Mouse (Mus musculus): ENCODE data around the gene Slc29a4. TPM values are rescaled to one million over a fixed set of nuclear protein-coding genes. Genes with fewer than 3 reads are reported as not detected.

The Slc29a4 gene
- polyA plus RNA-seq, 1 experiment from 2014 or later: 6.9 TPM

DNA sequence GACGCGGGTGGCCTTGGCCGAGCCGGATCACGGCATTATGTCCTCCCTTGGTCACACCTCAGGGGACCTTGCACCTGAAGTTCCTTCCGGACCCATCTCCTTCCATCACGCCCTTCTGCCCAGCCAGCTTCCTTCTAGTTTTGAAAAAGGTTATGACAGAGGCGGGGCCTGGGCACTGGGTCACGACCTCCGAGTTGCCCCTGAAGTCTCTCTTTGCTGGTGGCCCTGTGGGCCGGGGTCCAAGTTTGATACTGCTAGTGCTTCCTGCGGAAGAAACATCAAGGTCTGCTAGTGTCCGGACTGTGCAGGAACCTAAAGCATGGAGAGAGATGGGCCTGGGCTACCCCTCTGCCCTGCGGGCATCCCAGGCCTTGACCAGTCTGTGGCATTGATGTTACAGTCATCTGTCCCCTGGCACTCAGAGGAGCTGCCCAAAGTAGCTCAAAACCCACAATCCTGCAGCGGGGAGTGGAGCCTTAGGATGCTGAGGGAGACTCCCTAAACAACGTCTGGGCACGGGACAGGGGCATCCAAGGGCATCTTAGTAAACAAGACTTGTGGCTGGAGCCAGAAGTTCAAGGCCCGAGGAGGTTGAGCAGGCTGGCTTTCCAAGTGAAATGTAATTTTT, 10.3 kb downstream of the Slc29a4 start:
- Histone ChIP-seq H3K4me2 (ENCODE audit: low read depth, low read length) (peak overlapping the region; percentile 99), H3K9me3 (ENCODE audit: control insufficient read depth, low read length) (no peaks in the 10 kb centered on the region), H3K27ac (ENCODE audit: low read length) (no peak overlapping the region), H3K27me3 (replicated peaks; ENCODE audit: control insufficient read depth, insufficient read depth, low read length) (peaks cover 12% of the 10 kb centered on the region; the same call in 1 of the 2 replicates), H3K4me1 (ENCODE audit: control insufficient read depth, insufficient read depth, low read length) (peaks cover 10% of the 10 kb centered on the region; the same call in 1 of the 2 replicates), H3K4me3 (ENCODE audit: low read length) (peak overlapping the region; percentile 66), H3K9ac (ENCODE audit: low read depth, low read length) (peak overlapping the region; percentile 69), H3K36me3 (ENCODE audit: control insufficient read depth, insufficient read depth, low read length) (no peaks in the 10 kb centered on the region)
- ATAC-seq: no peak
- 21% methylated on average over 18 of the region's 18 CpGs for WGBS

DNA sequence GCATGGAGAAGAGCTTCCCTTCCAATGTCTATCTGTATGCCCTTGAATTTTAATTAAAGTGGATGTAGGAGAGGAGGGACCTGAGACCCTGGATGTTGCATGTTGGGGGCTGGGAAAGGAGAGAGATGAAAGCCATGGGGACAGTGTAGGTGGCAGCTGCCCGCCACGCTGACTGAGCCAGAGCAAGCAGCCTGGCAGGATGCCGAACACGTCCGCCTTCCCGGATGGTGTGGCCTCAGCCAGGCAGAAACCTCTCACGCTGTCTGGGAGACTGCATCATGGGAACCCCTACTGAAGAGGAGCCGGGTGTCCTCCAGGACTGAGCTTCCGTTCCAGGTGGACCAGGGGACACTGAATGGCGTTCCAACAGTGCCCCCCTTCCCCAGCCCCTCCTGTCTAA, 11.3 kb downstream of the Slc29a4 start:
- H3K27ac ChIP-seq (ENCODE audit: low read length): no peak overlapping the region
- no peaks in the 10 kb centered on the region for H3K9me3 ChIP-seq (ENCODE audit: control insufficient read depth, low read length)
- WGBS: 87% methylated on average over 10 of the region's 10 CpGs
- H3K9ac ChIP-seq (ENCODE audit: low read depth, low read length): no peak overlapping the region
- H3K36me3 ChIP-seq (ENCODE audit: control insufficient read depth, insufficient read depth, low read length): no peaks in the 10 kb centered on the region
- H3K4me1 ChIP-seq (ENCODE audit: control insufficient read depth, insufficient read depth, low read length): peaks cover 10% of the 10 kb centered on the region; the same call in 1 of the 2 replicates
- no peak for ATAC-seq
- H3K27me3 ChIP-seq (replicated peaks; ENCODE audit: control insufficient read depth, insufficient read depth, low read length): peaks cover 12% of the 10 kb centered on the region; the same call in 1 of the 2 replicates
- H3K4me3 ChIP-seq (ENCODE audit: low read length): no peak overlapping the region
- H3K4me2 ChIP-seq (ENCODE audit: low read depth, low read length): no peak overlapping the region

DNA sequence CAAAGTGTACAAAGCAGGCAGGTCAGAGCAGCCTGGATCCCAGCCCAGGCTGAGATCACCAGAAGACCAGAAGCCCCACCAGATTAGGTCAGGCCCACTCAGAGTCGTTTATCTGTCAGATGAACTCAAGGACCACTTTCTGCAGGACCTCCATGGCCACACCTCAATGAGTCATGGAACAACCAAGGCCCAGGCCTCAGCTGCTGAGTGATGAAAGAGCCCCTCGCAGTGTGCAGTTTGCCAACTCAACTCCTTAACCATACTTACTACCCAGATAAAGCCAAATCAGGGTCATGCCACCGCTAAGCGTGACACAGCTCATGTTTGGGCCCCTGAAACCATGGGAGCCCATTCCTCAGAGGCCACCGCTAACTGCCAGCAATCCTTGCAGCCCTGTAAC, 15.4 kb downstream of the Slc29a4 start:
- H3K4me3 ChIP-seq (ENCODE audit: low read length): no peak overlapping the region
- peaks cover 2% of the 10 kb centered on the region; the same call in 1 of the 2 replicates for H3K4me1 ChIP-seq (ENCODE audit: control insufficient read depth, insufficient read depth, low read length)
- peaks cover under 1% of the 10 kb centered on the region; the same call in 1 of the 2 replicates for H3K27me3 ChIP-seq (replicated peaks; ENCODE audit: control insufficient read depth, insufficient read depth, low read length)
- 87% methylated on average over 5 of the region's 5 CpGs for WGBS
- H3K4me2 ChIP-seq (ENCODE audit: low read depth, low read length): no peak overlapping the region
- no peak for ATAC-seq
- H3K36me3 ChIP-seq (ENCODE audit: control insufficient read depth, insufficient read depth, low read length): no peaks in the 10 kb centered on the region
- H3K9me3 ChIP-seq (ENCODE audit: control insufficient read depth, low read length): no peaks in the 10 kb centered on the region
- H3K27ac ChIP-seq (ENCODE audit: low read length): no peak overlapping the region
- no peak overlapping the region for H3K9ac ChIP-seq (ENCODE audit: low read depth, low read length)

DNA sequence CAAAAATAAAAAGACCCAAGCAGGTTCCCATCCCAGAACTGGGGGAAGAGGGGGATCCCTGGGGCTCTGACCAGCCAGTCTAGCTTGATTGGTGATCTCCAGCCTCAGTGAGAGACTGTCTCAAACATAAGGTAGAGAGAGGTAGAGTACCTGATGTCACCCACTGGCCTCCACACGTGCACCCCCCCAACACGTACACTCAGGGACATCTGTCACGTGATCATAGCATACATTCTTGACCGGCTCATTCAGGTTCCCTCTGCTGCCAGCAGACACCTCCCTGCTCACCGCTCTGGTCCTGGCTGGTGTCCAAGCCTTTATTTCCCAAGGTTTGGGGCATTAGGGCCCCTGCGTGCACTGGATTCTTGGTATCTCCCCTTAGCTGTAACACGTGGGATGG, 17.1 kb downstream of the Slc29a4 start:
- 71% methylated on average over 7 of the region's 7 CpGs for WGBS
- no peaks in the 10 kb centered on the region for H3K36me3 ChIP-seq (ENCODE audit: control insufficient read depth, insufficient read depth, low read length)

DNA sequence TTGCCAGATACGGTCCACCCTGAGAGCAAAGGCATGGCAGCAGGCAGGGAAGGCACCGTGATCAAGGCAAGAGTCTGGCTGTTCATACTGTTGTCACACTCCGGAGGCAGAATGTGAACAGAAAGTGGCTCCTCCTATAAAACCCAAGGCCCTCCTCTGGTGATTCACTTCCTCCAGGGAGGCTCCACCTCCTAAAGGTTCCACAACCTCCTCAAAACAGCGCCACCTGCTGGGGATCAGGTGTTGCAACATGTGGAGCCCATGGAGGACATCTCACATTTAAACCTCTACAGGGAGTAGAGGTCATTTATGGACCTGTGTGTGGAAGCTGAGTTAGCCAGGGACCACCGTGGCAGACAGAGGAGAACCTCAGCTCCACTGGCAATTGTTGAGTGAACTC, 20.1 kb downstream of the Slc29a4 start:
- no peak for ATAC-seq
- H3K4me3 ChIP-seq (ENCODE audit: low read length): no peak overlapping the region
- 82% methylated on average over 5 of the region's 5 CpGs for WGBS
- no peaks in the 10 kb centered on the region for H3K36me3 ChIP-seq (ENCODE audit: control insufficient read depth, insufficient read depth, low read length)
- H3K4me1 ChIP-seq (ENCODE audit: control insufficient read depth, insufficient read depth, low read length): no peaks in the 10 kb centered on the region
- no peak overlapping the region for H3K27ac ChIP-seq (ENCODE audit: low read length)
- no peaks in the 10 kb centered on the region for H3K9me3 ChIP-seq (ENCODE audit: control insufficient read depth, low read length)
- no peak overlapping the region for H3K9ac ChIP-seq (ENCODE audit: low read depth, low read length)
- no peaks in the 10 kb centered on the region for H3K27me3 ChIP-seq (replicated peaks; ENCODE audit: control insufficient read depth, insufficient read depth, low read length)
- H3K4me2 ChIP-seq (ENCODE audit: low read depth, low read length): no peak overlapping the region

More for the DNA sequence above, 17.1 kb downstream of the Slc29a4 start:
- no peak overlapping the region for H3K4me3 ChIP-seq (ENCODE audit: low read length)
- no peak overlapping the region for H3K9ac ChIP-seq (ENCODE audit: low read depth, low read length)
- no peak overlapping the region for H3K4me2 ChIP-seq (ENCODE audit: low read depth, low read length)
- H3K27ac ChIP-seq (ENCODE audit: low read length): no peak overlapping the region
- no peaks in the 10 kb centered on the region for H3K9me3 ChIP-seq (ENCODE audit: control insufficient read depth, low read length)
- no peaks in the 10 kb centered on the region for H3K4me1 ChIP-seq (ENCODE audit: control insufficient read depth, insufficient read depth, low read length)
- ATAC-seq: no peak
- no peaks in the 10 kb centered on the region for H3K27me3 ChIP-seq (replicated peaks; ENCODE audit: control insufficient read depth, insufficient read depth, low read length)

DNA sequence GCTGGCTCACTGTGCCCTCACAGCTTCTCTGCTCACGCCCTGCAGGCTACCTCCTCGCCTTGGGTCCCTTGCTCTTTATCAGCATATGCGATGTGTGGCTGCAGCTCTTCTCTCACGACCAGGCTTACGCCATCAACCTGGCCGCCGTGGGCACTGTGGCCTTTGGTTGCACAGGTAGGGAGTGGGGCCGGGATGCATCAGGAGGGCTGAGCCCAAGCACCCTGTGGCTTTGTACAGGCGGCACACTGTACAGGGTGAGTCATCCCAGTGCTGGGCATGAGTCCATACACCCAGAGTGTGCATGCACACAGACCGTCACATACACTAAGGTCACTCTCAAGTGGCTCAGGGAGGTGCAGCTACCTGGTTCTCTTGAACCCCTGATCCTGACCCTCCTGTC, 21.7 kb downstream of the Slc29a4 start:
- no peaks in the 10 kb centered on the region for H3K4me1 ChIP-seq (ENCODE audit: control insufficient read depth, insufficient read depth, low read length)
- no peaks in the 10 kb centered on the region for H3K36me3 ChIP-seq (ENCODE audit: control insufficient read depth, insufficient read depth, low read length)
- H3K9ac ChIP-seq (ENCODE audit: low read depth, low read length): no peak overlapping the region
- H3K9me3 ChIP-seq (ENCODE audit: control insufficient read depth, low read length): no peaks in the 10 kb centered on the region
- H3K27ac ChIP-seq (ENCODE audit: low read length): no peak overlapping the region
- no peaks in the 10 kb centered on the region for H3K27me3 ChIP-seq (replicated peaks; ENCODE audit: control insufficient read depth, insufficient read depth, low read length)
- H3K4me3 ChIP-seq (ENCODE audit: low read length): no peak overlapping the region
- H3K4me2 ChIP-seq (ENCODE audit: low read depth, low read length): no peak overlapping the region
- 88% methylated on average over 10 of the region's 10 CpGs for WGBS
- no peak for ATAC-seq

DNA sequence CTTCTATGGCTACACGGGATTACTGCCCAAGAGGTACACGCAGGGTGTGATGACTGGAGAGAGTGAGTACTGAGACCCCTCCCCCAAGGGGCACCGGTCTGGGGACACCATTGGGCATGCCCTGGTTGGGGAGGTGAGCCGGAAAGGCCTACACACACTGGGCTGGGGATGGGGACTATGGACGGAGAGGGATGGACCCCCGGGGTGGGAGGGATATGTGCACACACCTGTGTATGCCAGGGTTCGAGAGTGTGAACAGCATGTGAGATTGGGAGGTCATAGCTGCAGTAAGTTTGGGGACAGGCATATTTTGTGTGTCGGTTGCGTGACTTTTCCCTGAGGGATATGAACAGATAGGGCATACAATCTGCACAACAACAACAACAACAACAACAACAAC, 22.7 kb downstream of the Slc29a4 start:
- Histone ChIP-seq H3K4me1 (ENCODE audit: control insufficient read depth, insufficient read depth, low read length) (no peaks in the 10 kb centered on the region), H3K9me3 (ENCODE audit: control insufficient read depth, low read length) (no peaks in the 10 kb centered on the region), H3K27me3 (replicated peaks; ENCODE audit: control insufficient read depth, insufficient read depth, low read length) (no peaks in the 10 kb centered on the region), H3K9ac (ENCODE audit: low read depth, low read length) (no peak overlapping the region), H3K4me2 (ENCODE audit: low read depth, low read length) (no peak overlapping the region), H3K4me3 (ENCODE audit: low read length) (no peak overlapping the region), H3K27ac (ENCODE audit: low read length) (no peak overlapping the region), H3K36me3 (ENCODE audit: control insufficient read depth, insufficient read depth, low read length) (no peaks in the 10 kb centered on the region)
- ATAC-seq: no peak
- WGBS: 82% methylated on average over 9 of the region's 9 CpGs

DNA sequence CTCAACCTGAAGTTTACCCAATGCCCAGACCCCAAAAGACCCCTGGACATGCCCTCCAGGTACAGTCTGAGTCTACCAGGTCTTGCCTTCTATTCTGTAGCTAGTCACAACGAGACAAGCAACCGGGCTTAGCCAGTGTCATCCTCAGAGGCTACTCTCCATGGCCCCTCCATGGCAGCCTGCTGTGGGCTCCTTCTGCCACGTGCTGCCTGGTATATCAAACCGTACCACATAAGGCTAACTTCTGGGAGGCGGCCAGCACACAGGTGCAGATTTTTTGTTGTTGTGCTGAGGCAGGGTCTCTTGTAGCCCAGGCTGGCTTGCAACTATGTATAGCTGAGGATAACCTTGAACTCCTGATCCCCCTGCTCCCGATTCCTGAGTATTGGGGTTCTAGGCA, 23.7 kb downstream of the Slc29a4 start:
- H3K4me3 ChIP-seq (ENCODE audit: low read length): no peak overlapping the region
- no peaks in the 10 kb centered on the region for H3K4me1 ChIP-seq (ENCODE audit: control insufficient read depth, insufficient read depth, low read length)
- H3K9me3 ChIP-seq (ENCODE audit: control insufficient read depth, low read length): no peaks in the 10 kb centered on the region
- H3K4me2 ChIP-seq (ENCODE audit: low read depth, low read length): no peak overlapping the region
- no peak for ATAC-seq
- WGBS: 81% methylated on average over 6 of the region's 6 CpGs
- no peaks in the 10 kb centered on the region for H3K27me3 ChIP-seq (replicated peaks; ENCODE audit: control insufficient read depth, insufficient read depth, low read length)
- no peak overlapping the region for H3K9ac ChIP-seq (ENCODE audit: low read depth, low read length)
- no peaks in the 10 kb centered on the region for H3K36me3 ChIP-seq (ENCODE audit: control insufficient read depth, insufficient read depth, low read length)
- H3K27ac ChIP-seq (ENCODE audit: low read length): no peak overlapping the region

DNA sequence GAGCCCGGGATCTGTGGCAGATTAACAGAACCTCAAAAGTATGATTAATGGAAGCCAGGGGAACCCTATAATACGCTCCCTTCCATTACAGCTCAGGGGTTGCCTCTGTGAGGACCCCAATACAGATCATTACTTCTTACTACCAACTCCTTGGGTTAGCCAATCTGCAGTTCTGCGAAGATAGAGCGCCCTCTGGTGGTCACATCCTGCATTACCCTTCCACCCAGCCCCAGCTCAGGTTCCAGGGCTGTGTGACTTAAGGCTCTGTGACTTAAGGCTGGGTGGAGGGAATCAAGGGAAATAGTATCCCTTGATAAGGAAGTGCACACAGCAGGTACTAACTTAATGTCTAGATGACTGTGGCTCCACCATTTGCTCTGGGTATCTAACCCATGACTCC, 25.7 kb downstream of the Slc29a4 start:
- Histone ChIP-seq H3K27me3 (replicated peaks; ENCODE audit: control insufficient read depth, insufficient read depth, low read length) (no peaks in the 10 kb centered on the region), H3K4me1 (ENCODE audit: control insufficient read depth, insufficient read depth, low read length) (no peaks in the 10 kb centered on the region), H3K4me3 (ENCODE audit: low read length) (no peak overlapping the region), H3K4me2 (ENCODE audit: low read depth, low read length) (no peak overlapping the region), H3K27ac (ENCODE audit: low read length) (no peak overlapping the region), H3K9ac (ENCODE audit: low read depth, low read length) (no peak overlapping the region), H3K36me3 (ENCODE audit: control insufficient read depth, insufficient read depth, low read length) (no peaks in the 10 kb centered on the region), H3K9me3 (ENCODE audit: control insufficient read depth, low read length) (no peaks in the 10 kb centered on the region)
- peak; percentile 48; the same call in 1 of the 2 replicates for ATAC-seq
- WGBS: 24% methylated on average over 4 of the region's 4 CpGs

DNA sequence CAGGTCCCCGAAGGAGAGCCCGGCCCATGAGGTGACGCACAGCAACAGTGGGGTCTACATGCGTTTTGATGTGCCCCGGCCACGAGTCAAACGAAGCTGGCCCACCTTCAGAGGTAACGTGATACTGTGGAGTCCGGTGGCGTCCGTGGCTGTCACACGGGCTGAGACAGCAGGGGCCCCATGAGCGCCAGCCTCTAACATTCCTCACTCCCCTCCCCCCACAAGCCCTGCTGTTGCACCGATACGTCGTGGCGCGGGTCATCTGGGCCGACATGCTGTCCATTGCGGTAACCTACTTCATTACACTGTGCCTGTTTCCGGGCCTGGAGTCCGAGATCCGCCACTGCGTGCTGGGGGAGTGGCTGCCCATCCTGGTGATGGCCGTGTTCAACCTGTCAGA, 26.2 kb downstream of the Slc29a4 start:
- H3K4me3 ChIP-seq (ENCODE audit: low read length): no peak overlapping the region
- no peaks in the 10 kb centered on the region for H3K4me1 ChIP-seq (ENCODE audit: control insufficient read depth, insufficient read depth, low read length)
- ATAC-seq: peak; percentile 27; the same call in 1 of the 2 replicates
- no peak overlapping the region for H3K9ac ChIP-seq (ENCODE audit: low read depth, low read length)
- no peaks in the 10 kb centered on the region for H3K36me3 ChIP-seq (ENCODE audit: control insufficient read depth, insufficient read depth, low read length)
- H3K4me2 ChIP-seq (ENCODE audit: low read depth, low read length): no peak overlapping the region
- no peaks in the 10 kb centered on the region for H3K9me3 ChIP-seq (ENCODE audit: control insufficient read depth, low read length)
- WGBS: 66% methylated on average over 25 of the region's 25 CpGs
- H3K27ac ChIP-seq (ENCODE audit: low read length): no peak overlapping the region
- H3K27me3 ChIP-seq (replicated peaks; ENCODE audit: control insufficient read depth, insufficient read depth, low read length): no peaks in the 10 kb centered on the region
